Mouse (Mus musculus) lung, postnatal 4 days (tissue): ENCODE results near the gene Srek1ip1.

ENCODE experiments used
- DNase-seq, 2 experiments: peaks; one replicate each; pipeline ENCODE4 v3.0.0; 2021

The Srek1ip1 gene

DNA sequence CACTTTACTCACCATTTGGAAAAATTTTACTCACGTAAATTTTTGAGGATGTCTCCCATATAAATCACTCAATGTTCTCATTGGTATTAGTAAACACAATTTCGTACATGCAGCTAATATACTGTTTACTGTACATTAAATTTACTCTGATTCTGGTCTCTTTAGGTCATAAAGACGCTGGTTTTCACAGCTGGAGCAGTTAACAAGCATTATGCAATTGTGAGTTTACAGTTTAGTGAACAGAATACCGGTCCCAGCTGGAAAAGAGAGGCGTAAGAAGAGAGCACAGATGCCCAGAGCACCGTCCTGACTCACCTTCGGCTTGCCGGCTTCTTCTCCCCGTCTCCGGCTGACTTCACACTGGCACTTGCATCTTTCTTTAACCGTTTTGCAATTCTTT, at the start of gene Srek1ip1:
Gene Srek1ip1 (plus strand): TSS at position 301 of the 400 bp plus-strand sequence.
- no peak for DNase-seq

DNA sequence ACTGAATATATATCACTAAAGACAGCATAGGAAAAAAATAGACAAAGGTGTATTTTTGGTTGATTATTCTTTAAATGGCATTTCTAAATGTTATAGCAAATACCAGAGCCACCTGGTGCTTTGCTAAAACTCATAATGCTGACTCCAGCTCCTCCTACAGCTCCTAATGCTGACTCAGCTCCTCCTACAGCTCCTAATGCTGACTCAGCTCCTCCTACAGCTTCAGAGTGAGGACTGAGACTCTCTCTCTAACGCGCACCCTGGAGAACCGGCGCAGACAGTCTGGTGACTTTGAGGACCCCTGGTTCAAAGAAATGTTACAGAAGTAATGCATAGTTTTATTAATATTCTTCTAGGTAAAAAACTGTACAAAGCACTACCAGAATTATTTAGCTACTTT, 49.4 kb upstream of the Srek1ip1 start:
- no peak for DNase-seq

DNA sequence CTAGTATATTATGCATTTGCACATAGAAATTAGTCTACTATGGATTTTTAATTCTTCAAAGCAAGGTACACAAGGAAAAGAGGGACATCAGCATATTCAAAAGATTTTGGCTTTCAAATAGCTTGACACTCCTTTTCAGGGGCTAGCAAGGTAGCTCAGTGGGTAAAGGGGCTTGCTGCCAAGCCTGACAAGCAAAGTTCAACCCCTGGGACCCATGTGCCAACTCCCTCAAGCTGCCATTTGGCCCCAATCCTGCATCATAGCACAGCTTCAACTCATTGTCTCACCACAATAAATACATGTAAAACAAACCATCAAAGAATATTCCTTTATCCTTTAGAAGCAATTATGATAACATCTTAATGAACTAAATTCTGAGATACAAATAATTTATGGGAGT, 45.3 kb upstream of the Srek1ip1 start:
- no peak for DNase-seq

- DNase-seq: no peak
Observed at GRCm38 (mm10) chr13:104759381-104759780, 32.9 kb upstream of the Srek1ip1 start.

- no peak for DNase-seq
Observed at GRCm38 (mm10) chr13:104762401-104762800, 29.9 kb upstream of the Srek1ip1 start.

DNA sequence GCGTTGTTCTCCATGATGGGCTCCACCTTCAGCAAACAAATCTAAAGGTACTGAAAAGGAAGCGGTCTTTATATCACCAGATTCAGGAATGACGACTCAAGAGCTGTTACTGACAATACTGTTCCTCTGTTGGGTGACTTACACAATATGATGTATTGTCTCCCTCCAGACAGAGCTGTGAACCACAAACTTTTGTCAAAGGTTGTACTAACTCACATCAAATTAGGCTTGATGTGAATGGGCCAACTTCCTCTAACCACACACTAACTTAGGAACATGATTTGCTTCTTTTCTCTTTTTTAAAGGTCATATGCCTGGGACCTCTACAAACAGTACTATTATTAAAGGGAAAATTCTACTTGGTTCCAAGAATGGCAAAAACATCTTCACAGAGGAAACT, 29.1 kb upstream of the Srek1ip1 start:
- no peak for DNase-seq

GRCm38 (mm10) chr13:104779104-104779670, 13.1 kb upstream of the Srek1ip1 start:
- no peak for DNase-seq

GRCm38 (mm10) chr13:104787260-104787659, 5.0 kb upstream of the Srek1ip1 start:
- DNase-seq: no peak

GRCm38 (mm10) chr13:104789663-104790062, 2.6 kb upstream of the Srek1ip1 start:
- peak in 1 of 2 experiments; percentile 34 for DNase-seq

DNA sequence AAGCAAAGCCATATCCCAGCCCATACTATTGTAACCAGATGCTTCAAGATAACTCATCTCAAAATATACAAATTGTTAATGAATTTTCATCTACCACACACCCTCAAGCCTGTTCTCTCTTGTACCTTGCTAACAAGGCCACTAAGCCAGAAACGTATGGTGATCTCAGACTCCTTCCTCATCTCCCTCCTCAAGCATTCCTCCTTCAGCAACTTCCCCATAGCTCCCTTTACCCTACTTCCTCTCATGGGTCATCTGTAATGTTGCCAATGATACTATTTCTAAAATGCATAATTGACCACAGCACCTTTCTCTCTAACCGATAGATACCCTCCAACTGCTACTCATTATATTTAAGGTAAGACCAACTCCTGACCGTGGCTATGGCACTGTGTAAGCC, 2.1 kb downstream of the Srek1ip1 start:
- DNase-seq: no peak

DNA sequence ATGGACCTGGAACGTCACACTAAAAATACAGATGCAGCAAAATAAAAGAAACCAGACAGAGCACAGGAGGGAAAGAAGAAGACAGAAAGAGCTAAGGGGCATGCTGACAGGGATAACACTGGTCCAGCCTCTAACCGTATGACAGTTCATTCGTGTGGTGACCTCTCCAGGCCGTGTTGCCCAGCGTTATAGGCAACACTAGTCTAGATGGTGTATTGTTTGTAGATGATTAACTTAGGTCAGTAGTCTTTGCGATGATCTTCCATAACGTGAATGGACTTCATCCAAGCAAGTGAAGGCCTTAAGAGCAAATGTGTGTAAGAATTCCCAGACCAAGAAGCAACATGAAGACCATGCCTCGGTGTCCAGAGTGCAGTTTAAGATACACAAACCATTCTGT, 6.8 kb downstream of the Srek1ip1 start:
- no peak for DNase-seq

DNA sequence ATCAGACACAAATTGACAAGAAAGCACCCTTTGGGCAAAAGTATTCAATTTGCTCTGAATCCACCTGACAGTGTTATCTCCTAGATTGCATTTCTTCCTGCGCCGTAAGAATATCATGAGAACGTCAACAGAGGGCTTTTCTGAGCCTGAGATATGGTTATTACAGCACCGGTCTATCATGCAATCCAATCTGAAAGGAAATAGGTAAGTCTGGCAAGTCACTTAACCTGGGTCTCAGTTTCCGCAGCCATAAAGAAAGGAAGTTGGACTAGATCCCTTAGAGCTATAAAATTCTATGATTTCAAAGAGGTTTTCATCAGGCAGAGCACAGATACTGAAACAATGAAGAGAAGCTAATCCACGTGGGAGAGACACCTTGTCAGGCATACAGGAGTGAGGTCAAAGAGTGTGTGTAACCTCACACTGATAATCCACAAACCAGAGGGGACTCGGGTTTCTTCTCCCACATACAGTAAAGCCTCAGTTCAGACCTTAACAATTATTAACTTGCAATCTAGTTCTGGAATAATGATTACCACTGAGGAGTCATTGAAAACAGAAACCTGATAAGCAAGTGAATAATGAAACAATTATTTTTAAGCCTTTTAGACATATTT, 7.4 kb downstream of the Srek1ip1 start:
- DNase-seq: no peak

GRCm38 (mm10) chr13:104805681-104806080, 13.4 kb downstream of the Srek1ip1 start:
- DNase-seq: no peak

DNA sequence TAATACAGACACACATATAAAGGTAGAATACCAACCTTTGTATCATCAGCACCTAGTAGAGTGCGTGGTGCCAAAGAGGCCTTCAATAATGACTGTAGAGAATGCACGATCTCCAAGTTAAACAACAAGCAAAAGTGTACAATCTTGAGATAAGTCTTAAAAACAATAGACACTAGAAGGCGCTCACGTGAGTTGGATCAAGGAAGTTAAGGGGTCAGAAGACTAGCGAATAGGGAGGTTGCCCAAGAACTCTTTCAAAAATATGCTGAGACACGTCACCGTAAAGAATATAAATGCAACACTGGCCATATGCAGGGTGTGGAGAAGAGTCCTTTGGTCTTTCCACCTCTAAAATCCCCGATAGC, 24.0 kb downstream of the Srek1ip1 start:
- no peak for DNase-seq

- peak; percentile 86 to 87 for DNase-seq
Observed at GRCm38 (mm10) chr13:104816635-104817571, 24.6 kb downstream of the Srek1ip1 start, which contains the start of gene Cwc27. Gene Cwc27 (minus strand): TSS chr13:104817142.

DNA sequence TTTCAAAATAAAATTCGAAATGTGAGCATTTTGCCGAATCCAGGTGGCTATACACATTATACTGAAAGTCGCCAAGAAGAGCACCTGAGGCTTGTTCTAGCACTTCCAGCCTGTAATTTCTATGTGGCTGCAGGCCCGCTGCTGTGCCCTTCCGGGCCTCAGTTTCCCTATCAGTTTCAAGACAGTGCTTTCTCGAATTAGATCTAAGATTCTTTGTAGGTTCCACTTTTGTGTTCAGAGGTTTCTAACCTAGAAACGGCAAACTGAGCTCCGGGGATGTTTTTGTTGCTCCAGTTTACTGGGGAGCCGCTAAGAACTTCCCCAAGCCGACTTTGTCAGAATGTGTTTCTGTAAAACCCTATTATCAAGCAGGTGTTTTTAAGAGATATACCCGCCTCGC, 25.4 kb downstream of the Srek1ip1 start:
- no peak for DNase-seq

DNA sequence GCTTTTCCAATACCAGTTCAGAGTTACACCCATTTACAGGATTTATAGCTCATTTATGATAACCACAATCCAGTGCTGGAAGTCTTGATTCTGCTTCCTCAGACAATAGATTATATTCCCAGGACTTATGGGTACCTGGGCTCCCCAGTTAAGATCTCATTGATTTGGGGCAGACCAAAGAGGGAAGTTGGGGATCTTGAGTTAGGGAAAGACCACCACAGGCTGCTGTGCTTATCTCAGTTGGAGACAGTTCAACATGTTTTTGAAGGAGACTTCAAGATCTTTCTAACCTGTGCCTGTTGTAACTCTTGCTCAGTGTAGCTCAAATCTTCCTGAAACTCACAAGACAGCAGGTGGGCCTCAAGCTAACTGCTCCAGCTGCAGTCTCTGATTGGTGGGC, 28.9 kb downstream of the Srek1ip1 start:
- no peak for DNase-seq

GRCm38 (mm10) chr13:104821908-104822307, 29.6 kb downstream of the Srek1ip1 start:
- no peak for DNase-seq

- no peak for DNase-seq
Observed at GRCm38 (mm10) chr13:104822411-104822838, 30.1 kb downstream of the Srek1ip1 start.

DNA sequence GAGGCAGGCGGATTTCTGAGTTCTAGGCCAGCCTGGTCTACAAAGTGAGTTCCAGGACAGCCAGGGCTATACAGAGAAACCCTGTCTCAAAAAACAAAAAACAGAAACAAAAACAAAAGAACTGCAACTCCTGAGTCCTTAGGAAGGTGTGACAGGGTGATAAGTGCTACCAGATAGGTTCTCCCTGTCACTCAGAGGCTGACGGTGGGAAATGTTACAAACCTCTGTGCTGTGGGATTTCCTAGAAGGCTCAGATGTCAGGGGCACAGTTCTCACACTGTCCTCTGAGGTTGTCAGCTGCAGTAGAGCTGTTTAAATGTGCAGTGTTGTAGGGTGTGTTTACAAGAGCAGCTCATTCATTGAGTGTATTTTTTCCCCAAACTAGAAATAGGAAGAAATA, 33.2 kb downstream of the Srek1ip1 start:
- no peak for DNase-seq

DNA sequence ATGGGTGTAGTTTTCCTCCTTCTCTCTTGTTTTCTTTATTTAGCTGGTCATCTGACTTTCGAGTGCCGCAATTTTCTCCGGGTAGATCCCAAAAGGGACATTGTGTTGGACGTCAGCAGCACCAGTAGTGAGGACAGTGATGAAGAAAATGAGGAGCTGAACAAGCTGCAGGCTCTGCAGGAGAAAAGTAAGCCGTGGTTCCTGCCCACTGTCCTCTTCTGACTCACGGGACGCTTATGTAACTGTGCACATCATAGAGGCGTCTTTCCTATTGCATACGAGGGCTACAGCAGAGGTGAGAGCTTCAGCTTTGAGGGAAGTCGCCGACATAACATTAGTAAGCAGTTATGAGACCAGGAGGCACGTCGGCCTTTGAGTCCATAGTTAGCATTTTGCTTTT, 40.5 kb downstream of the Srek1ip1 start:
- DNase-seq: no peak

GRCm38 (mm10) chr13:104837628-104838027, 45.3 kb downstream of the Srek1ip1 start:
- no peak for DNase-seq

DNA sequence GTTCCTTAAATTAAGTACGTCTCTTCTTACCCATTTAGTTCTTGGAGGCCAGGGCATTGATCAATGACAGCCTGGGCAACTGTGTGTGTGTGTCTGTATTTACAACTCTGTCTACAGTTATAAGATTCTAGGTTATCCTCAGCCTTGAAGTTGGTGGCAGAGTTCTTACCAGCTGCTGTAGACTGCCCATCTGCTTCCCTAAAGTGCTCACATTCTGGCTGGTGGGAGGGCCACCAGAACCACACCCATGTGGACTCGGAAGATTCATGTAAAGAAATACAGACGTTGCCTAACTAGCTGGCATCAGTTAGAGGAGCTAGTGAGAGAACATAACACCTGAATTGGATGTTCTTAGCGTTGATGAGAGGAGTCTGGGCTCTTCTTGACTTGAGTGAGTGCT, 49.7 kb downstream of the Srek1ip1 start:
- no peak for DNase-seq
